Mouse (Mus musculus) left cerebral cortex, adult 8-10 months (tissue): Measurements from ENCODE around the gene Nme8. TPM values are rescaled to one million over a fixed set of nuclear protein-coding genes. Genes with fewer than 3 reads are reported as not detected.

Experiments used
- DNase-seq, 2 experiments: peaks; one replicate each; pipeline ENCODE4 v3.0.0; 2022; ENCODE audit warnings: low spot score in 2 of 2
- total RNA-seq, 4 experiments: library from RNA; stranded (reverse); gene quantifications; 2 replicates each; pipeline ENCODE4 v1.2.4; 2022

Gene Nme8
- total RNA-seq, 4 experiments from 2014 or later = not detected

- DNase-seq = no peak
These were observed 54.1 kb downstream of the Nme8 start for GRCm38 (mm10) chr13:19643519-19643918.

GRCm38 (mm10) chr13:19640203-19640851 lies 57.3 kb downstream of the Nme8 start:
- no peak for DNase-seq

GRCm38 (mm10) chr13:19636131-19636530 lies 61.5 kb downstream of the Nme8 start:
- no peak for DNase-seq

- DNase-seq = no peak
These were observed 66.6 kb downstream of the Nme8 start for GRCm38 (mm10) chr13:19630768-19631709.

GRCm38 (mm10) chr13:19626473-19626872 lies 71.1 kb downstream of the Nme8 start:
- no peak for DNase-seq

GRCm38 (mm10) chr13:19624632-19625320 lies 72.8 kb downstream of the Nme8 start:
- no peak for DNase-seq

- DNase-seq = no peak
These were observed 74.2 kb downstream of the Nme8 start for GRCm38 (mm10) chr13:19623228-19623905.

GRCm38 (mm10) chr13:19622573-19623227 lies 74.9 kb downstream of the Nme8 start, which contains the start of gene Sfrp4:
TSS of gene Sfrp4 (plus strand) at chr13:19623104.
- peak in 1 of 2 experiments; percentile 36 for DNase-seq

GRCm38 (mm10) chr13:19619216-19619927 lies 78.2 kb downstream of the Nme8 start, which contains the start of gene Epdr1:
TSS of gene Epdr1 (minus strand) at chr13:19619927.
- peak; percentile 60 to 66 for DNase-seq

- no peak for DNase-seq
These were observed 78.8 kb downstream of the Nme8 start for GRCm38 (mm10) chr13:19618841-19619215.

- no peak for DNase-seq
These were observed 79.5 kb downstream of the Nme8 start for GRCm38 (mm10) chr13:19618081-19618480.

GRCm38 (mm10) chr13:19614311-19614710 lies 83.3 kb downstream of the Nme8 start:
- no peak for DNase-seq

- DNase-seq = no peak
These were observed 84.2 kb downstream of the Nme8 start for GRCm38 (mm10) chr13:19613426-19613825.

- DNase-seq = no peak
These were observed 84.6 kb downstream of the Nme8 start for GRCm38 (mm10) chr13:19612963-19613362.

- DNase-seq = no peak
These were observed 85.2 kb downstream of the Nme8 start for GRCm38 (mm10) chr13:19612348-19612747.

GRCm38 (mm10) chr13:19608120-19608519 lies 89.5 kb downstream of the Nme8 start:
- DNase-seq = no peak

GRCm38 (mm10) chr13:19604916-19605315 lies 92.7 kb downstream of the Nme8 start:
- DNase-seq = no peak

- no peak for DNase-seq
These were observed 93.9 kb downstream of the Nme8 start for GRCm38 (mm10) chr13:19603719-19604118.

GRCm38 (mm10) chr13:19602531-19602930 lies 95.1 kb downstream of the Nme8 start:
- DNase-seq = no peak

- DNase-seq = no peak
These were observed 98.4 kb downstream of the Nme8 start for GRCm38 (mm10) chr13:19599242-19599641.
